Mouse (Mus musculus) left cerebral cortex, adult 11 months (tissue): ENCODE measurements around the gene Meiob.
A peak's percentile ranks its signal among the peaks of the same experiment; 100 is the strongest.

Source experiments
- DNase-seq: peaks from one replicate; pipeline ENCODE4 v3.0.0; 2022; ENCODE audit warnings: low spot score

Meiob gene

GRCm38 (mm10) chr17:24874405-24874745 lies 70.3 kb downstream of the Meiob start:
- no peak for DNase-seq

GRCm38 (mm10) chr17:24874989-24875388 lies 70.9 kb downstream of the Meiob start:
- no peak for DNase-seq

GRCm38 (mm10) chr17:24877336-24878116 lies 73.4 kb downstream of the Meiob start:
- no peak for DNase-seq

GRCm38 (mm10) chr17:24878117-24878397 lies 74.0 kb downstream of the Meiob start:
- DNase-seq = no peak

GRCm38 (mm10) chr17:24878531-24878930 lies 74.4 kb downstream of the Meiob start:
- no peak for DNase-seq

GRCm38 (mm10) chr17:24881738-24882440 lies 77.8 kb downstream of the Meiob start:
- DNase-seq = no peak

GRCm38 (mm10) chr17:24884391-24884790 lies 80.3 kb downstream of the Meiob start:
- no peak for DNase-seq

- no peak for DNase-seq
Measured at GRCm38 (mm10) chr17:24885356-24886133, 81.5 kb downstream of the Meiob start.

- peak; percentile 99 for DNase-seq
Measured at GRCm38 (mm10) chr17:24886134-24886931, 82.2 kb downstream of the Meiob start, which contains the start of the genes Nubp2 and Spsb3. TSS of gene Nubp2 (minus strand) at chr17:24886349. TSS of gene Spsb3 (plus strand) at chr17:24886643.

- no peak for DNase-seq
Measured at GRCm38 (mm10) chr17:24886932-24887271, 82.8 kb downstream of the Meiob start.

GRCm38 (mm10) chr17:24887291-24888080 lies 83.4 kb downstream of the Meiob start:
- no peak for DNase-seq

- no peak for DNase-seq
Measured at GRCm38 (mm10) chr17:24888862-24889261, 84.8 kb downstream of the Meiob start.
